Mouse (Mus musculus) T-cell, adult 66 days (primary cell): ENCODE measurements around the gene Ccdc3. TPM values are rescaled to one million over a fixed set of nuclear protein-coding genes. Genes with fewer than 3 reads are reported as not detected.

Source experiments
- total RNA-seq, 2 experiments: library from RNA; stranded (reverse); gene quantifications; 3 replicates in 1 of 2; 4 replicates in 1 of 2; pipeline ENCODE4 v1.2.4; 2023

Ccdc3 gene
- total RNA-seq = not detected

GRCm38 (mm10) chr2:5137500-5138286 is at the start of gene Ccdc3:
Gene Ccdc3 (plus strand): TSS chr2:5137776.

Other genes with a start within 250 kb of the Ccdc3 start
- 10 to 100 TPM; 30.1 to 33.4 TPM for gene Phyh, start 218.8 kb upstream of the Ccdc3 start, total RNA-seq
- not detected for gene Ucma, start 161.7 kb upstream of the Ccdc3 start, total RNA-seq
- 1 to 10 TPM; 2.3 to 6.5 TPM for gene Mcm10, start 125.0 kb upstream of the Ccdc3 start, total RNA-seq
- 1 to 10 TPM; 1.0 to 1.2 TPM for gene Optn, start 73.7 kb upstream of the Ccdc3 start, total RNA-seq